Mouse (Mus musculus): ENCODE measurements around the gene Mrgprb1.
"Not testable (repeated sequence)": the region's sequence is repeated elsewhere in the genome, so short reads cannot be mapped to it uniquely, and the experiment has no call there.

Gene Mrgprb1

GRCm38 (mm10) chr7:48456242-48456641 is at the start of gene Mrgprb1:
Mrgprb1 (minus strand) TSS chr7:48456342.
- no peak for DNase-seq (ENCODE audit: low read depth)

GRCm38 (mm10) chr7:48499221-48499620 is 43.1 kb upstream of the Mrgprb1 start, which contains the start of gene Mrgprx2:
Mrgprx2 (minus strand) TSS chr7:48499321.
- no peak for DNase-seq (ENCODE audit: low read depth)

- no peak for DNase-seq (ENCODE audit: low read depth)
These were observed 19.6 kb downstream of the Mrgprb1 start for GRCm38 (mm10) chr7:48436581-48436980.

GRCm38 (mm10) chr7:48435936-48436335 is 20.2 kb downstream of the Mrgprb1 start:
- not testable (repeated sequence) for DNase-seq (ENCODE audit: low read depth)
